Mouse (Mus musculus) megakaryocyte, embryonic 14.5 days (primary cell): ENCODE data around the gene Gm49380. TPM values are rescaled to one million over a fixed set of nuclear protein-coding genes. Genes with fewer than 3 reads are reported as not detected.

Experiments used
- H3K27me3 ChIP-seq: replicated peaks from 2 replicates; pipeline ENCODE3; 2012; ENCODE audit warnings: inconsistent platforms
- H3K36me3 ChIP-seq: replicated peaks from 2 replicates; pipeline ENCODE3; 2012; ENCODE audit warnings: low read length, inconsistent platforms, mixed read lengths
- H3K4me1 ChIP-seq: 2 replicates; pipeline ENCODE4 v1.6.1; 2012; ENCODE audit warnings: inconsistent platforms
- H3K4me3 ChIP-seq: replicated peaks from 2 replicates; pipeline ENCODE3; 2012; ENCODE audit warnings: moderate library complexity, mild to moderate bottlenecking, inconsistent platforms
- H3K9me3 ChIP-seq: 2 replicates; pipeline ENCODE4 v1.6.1; 2012; ENCODE audit warnings: inconsistent platforms
- FLI1 ChIP-seq: IDR thresholded peaks from 2 replicates; pipeline ENCODE4 v1.6.1; 2012; ENCODE audit warnings: low read length, inconsistent platforms, mixed read lengths
- GATA1 ChIP-seq: IDR thresholded peaks from 3 replicates; pipeline ENCODE4 v1.6.1; 2012; ENCODE audit warnings: mixed read lengths, low read length, inconsistent platforms, borderline replicate concordance
- polyA plus RNA-seq: library from polyadenylated mRNA; stranded (reverse); fragments of >175 nt; gene quantifications from 2 replicates; pipeline ENCODE4 v1.2.3, GENCODE M21; 2012; ENCODE audit warnings: low replicate concordance; ENCODE audit not compliant: insufficient read depth

Gm49380 gene
- polyA plus RNA-seq, 1 experiment = not detected

DNA sequence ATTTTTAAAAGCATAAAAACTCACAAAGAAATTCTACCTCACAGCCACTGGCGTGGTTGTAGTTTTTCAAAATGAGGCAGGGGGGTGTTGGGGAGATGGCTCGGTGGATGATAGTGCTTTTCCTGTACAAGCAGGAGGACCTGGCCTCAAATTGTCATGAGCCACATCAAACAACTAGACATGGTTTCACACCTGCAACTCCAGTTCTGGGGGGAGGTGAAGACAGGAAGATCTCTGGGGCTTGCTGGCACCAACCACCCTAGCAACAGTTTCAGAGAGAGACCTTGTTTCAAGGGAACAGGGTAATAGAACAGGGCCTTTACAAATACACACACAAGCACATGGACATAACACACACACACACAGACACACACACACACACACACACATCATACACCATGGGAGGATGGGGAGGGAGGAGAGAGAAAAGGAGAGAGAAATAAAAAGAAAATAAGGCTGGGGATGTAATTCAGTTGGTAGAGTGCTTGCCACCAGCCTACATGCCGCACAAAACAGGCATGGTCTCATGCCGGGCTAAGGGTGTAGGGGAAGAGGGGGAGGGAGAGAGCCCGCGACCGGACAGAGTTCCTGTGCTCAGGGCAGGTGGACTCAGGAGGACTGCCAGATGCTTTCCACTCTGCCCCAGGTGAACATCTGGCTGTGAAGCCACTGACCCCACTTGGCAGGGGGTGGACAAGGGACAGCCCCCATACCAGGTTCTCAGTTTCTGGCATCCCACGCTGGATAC lies 91.0 kb downstream of the Gm49380 start:
- Histone ChIP-seq H3K4me1 (no peaks in the 10 kb centered on the region), H3K4me3 (no peak overlapping the region), H3K27me3 (peaks cover 34% of the 10 kb centered on the region), H3K36me3 (no peaks in the 10 kb centered on the region), H3K9me3 (peaks cover 12% of the 10 kb centered on the region)
- TF ChIP-seq GATA1 = no peak

- no peaks in the 10 kb centered on the region for H3K36me3 ChIP-seq
- no peak for TF ChIP-seq FLI1
- no peak for TF ChIP-seq GATA1
- no peak overlapping the region for H3K4me3 ChIP-seq
- no peaks in the 10 kb centered on the region for H3K4me1 ChIP-seq
- H3K9me3 ChIP-seq = peaks cover 8% of the 10 kb centered on the region
- peaks cover 40% of the 10 kb centered on the region for H3K27me3 ChIP-seq
Measured at GRCm38 (mm10) chr9:44020001-44020400, 93.3 kb downstream of the Gm49380 start.

DNA sequence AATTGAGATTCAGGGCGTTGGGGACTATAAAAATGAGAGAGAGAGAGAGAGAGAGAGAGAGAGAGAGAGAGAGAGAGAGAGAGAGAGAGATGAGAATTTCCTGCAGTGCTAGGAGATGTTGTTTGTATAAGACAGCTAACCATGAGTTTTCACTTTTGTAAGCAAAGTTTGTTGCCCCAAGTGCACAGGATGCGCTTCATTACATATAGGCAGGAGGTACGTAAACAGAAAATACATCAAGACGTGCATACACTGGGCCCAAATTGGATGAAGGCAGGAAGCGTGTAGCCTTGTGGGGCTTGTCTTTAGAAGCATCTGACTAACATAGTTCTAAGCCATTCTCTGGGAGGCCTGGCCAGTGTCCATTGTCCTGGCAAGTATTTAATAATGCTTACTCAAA lies 95.5 kb downstream of the Gm49380 start:
- Histone ChIP-seq H3K4me1 (0 out of 2 replicates have a peak, but pooled peaks cover 3% of the 10 kb centered on the region), H3K27me3 (peaks cover 51% of the 10 kb centered on the region), H3K4me3 (no peak overlapping the region), H3K36me3 (no peaks in the 10 kb centered on the region), H3K9me3 (no peaks in the 10 kb centered on the region)
- TF ChIP-seq FLI1 (no peak), GATA1 (no peak)

Other genes starting within 250 kb of the Gm49380 start
- 0.17 TPM in 1 of 2 replicates, not detected in the other for gene Thy1, start 70.1 kb downstream of the Gm49380 start, polyA plus RNA-seq
- 1.6 and 3.3 TPM in 2 replicates for gene Usp2, start 46.5 kb downstream of the Gm49380 start, polyA plus RNA-seq
- not detected in 2 replicates for gene Mfrp, start 11.8 kb downstream of the Gm49380 start, polyA plus RNA-seq
- not detected in 2 replicates for gene C1qtnf5, start 6.3 kb downstream of the Gm49380 start, polyA plus RNA-seq
- 4.3 and 22.2 TPM in 2 replicates for gene Rnf26, start within 50 bp of the Gm49380 start, polyA plus RNA-seq
- not detected in 2 replicates for gene Mcam, start 21.0 kb upstream of the Gm49380 start, polyA plus RNA-seq
- gene Cbl, start 120.5 kb upstream of the Gm49380 start, polyA plus RNA-seq = 2.4 and 3.9 TPM in 2 replicates
- not detected in 2 replicates for gene Ccdc153, start 127.2 kb upstream of the Gm49380 start, polyA plus RNA-seq
- 0.35 TPM in 1 of 2 replicates, not detected in the other for gene Pdzd3, start 138.0 kb upstream of the Gm49380 start, polyA plus RNA-seq
- 5.5 and 12.5 TPM in 2 replicates for gene Nlrx1, start 155.1 kb upstream of the Gm49380 start, polyA plus RNA-seq
- gene Abcg4, start 175.1 kb upstream of the Gm49380 start, polyA plus RNA-seq = 0.19 TPM in 1 of 2 replicates, not detected in the other
- 1.3 and 4.9 TPM in 2 replicates for gene Hinfp, start 192.2 kb upstream of the Gm49380 start, polyA plus RNA-seq
- gene C2cd2l, start 206.8 kb upstream of the Gm49380 start, polyA plus RNA-seq = 44.6 and 94.5 TPM in 2 replicates
- gene Dpagt1, start 212.5 kb upstream of the Gm49380 start, polyA plus RNA-seq = 7.1 and 9.5 TPM in 2 replicates
- gene H2afx, start 221.2 kb upstream of the Gm49380 start, polyA plus RNA-seq = 416 and 1,650 TPM in 2 replicates
- gene Hmbs, start 230.7 kb upstream of the Gm49380 start, polyA plus RNA-seq = 51.1 and 76.9 TPM in 2 replicates
- gene Vps11, start 248.2 kb upstream of the Gm49380 start, polyA plus RNA-seq = 5.8 and 8.3 TPM in 2 replicates